Mouse (Mus musculus) G1E-ER4 (cell line): ENCODE data around the gene Zbtb20. TPM values are rescaled to one million over a fixed set of nuclear protein-coding genes. Genes with fewer than 3 reads are reported as not detected.

Experiments
- GATA1 ChIP-seq: IDR thresholded peaks from one replicate; pipeline ENCODE4 v1.8.0; 2012; ENCODE audit warnings: low read length, inconsistent platforms
- polyA plus RNA-seq: library from polyadenylated mRNA; stranded (reverse); fragments of >175 nt; gene quantifications from 2 replicates; pipeline ENCODE4 v1.2.3, GENCODE M21; 2012

The Zbtb20 gene
- polyA plus RNA-seq, 1 experiment, result 0.58 TPM

- no peak for TF ChIP-seq GATA1
These were observed 699.4 kb downstream of the Zbtb20 start for GRCm38 (mm10) chr16:43575066-43575465.

- no peak for TF ChIP-seq GATA1
These were observed 699.8 kb downstream of the Zbtb20 start for GRCm38 (mm10) chr16:43575507-43575906.

GRCm38 (mm10) chr16:43577399-43577798 is 701.7 kb downstream of the Zbtb20 start:
- no peak for TF ChIP-seq GATA1

- no peak for TF ChIP-seq GATA1
These were observed 702.7 kb downstream of the Zbtb20 start for GRCm38 (mm10) chr16:43578351-43578750.

- no peak for TF ChIP-seq GATA1
These were observed 703.4 kb downstream of the Zbtb20 start for GRCm38 (mm10) chr16:43579111-43579510.

GRCm38 (mm10) chr16:43580321-43580822 is 704.7 kb downstream of the Zbtb20 start:
- no peak for TF ChIP-seq GATA1

GRCm38 (mm10) chr16:43581551-43581950 is 705.9 kb downstream of the Zbtb20 start:
- no peak for TF ChIP-seq GATA1

GRCm38 (mm10) chr16:43586859-43587429 is 711.3 kb downstream of the Zbtb20 start:
- no peak for TF ChIP-seq GATA1

- TF ChIP-seq GATA1, result no peak
These were observed 715.2 kb downstream of the Zbtb20 start for GRCm38 (mm10) chr16:43590704-43591493.

GRCm38 (mm10) chr16:43592062-43592461 is 716.4 kb downstream of the Zbtb20 start:
- TF ChIP-seq GATA1, result no peak

- no peak for TF ChIP-seq GATA1
These were observed 717.1 kb downstream of the Zbtb20 start for GRCm38 (mm10) chr16:43592801-43593200.

- TF ChIP-seq GATA1, result no peak
These were observed 721.8 kb downstream of the Zbtb20 start for GRCm38 (mm10) chr16:43597375-43598060.

- TF ChIP-seq GATA1, result no peak
These were observed 724.0 kb downstream of the Zbtb20 start for GRCm38 (mm10) chr16:43599707-43600106.

- TF ChIP-seq GATA1, result no peak
These were observed 726.9 kb downstream of the Zbtb20 start for GRCm38 (mm10) chr16:43602573-43602972.

GRCm38 (mm10) chr16:43603591-43604141 is 728.0 kb downstream of the Zbtb20 start:
- TF ChIP-seq GATA1, result no peak
